Comparison of ENCODE assay signal across 24 mouse cellular contexts in genomic region chr10:62269278-62269677, GRCm38 (mm10). TPM values are rescaled to one million over a fixed set of nuclear protein-coding genes. Genes with fewer than 3 reads are reported as not detected.
DNase-seq lines count a peak whose midpoint lies in the region; ATAC-seq and TF ChIP-seq lines count a peak whose summit lies in the region.
"Had no signal": no experiment of that assay in that cellular context is flagged by ENCODE, and none has a peak within 500 bp of the region (broad histone marks: within the 10 kb centered on the region; RNA-seq: fewer than 3 reads in every experiment).

No protein-coding gene starts in this region.

- no peak overlapping the region for H3K9ac ChIP-seq in liver, postnatal 0 days (replicated peaks)
- H3K9ac ChIP-seq in MEL (ENCODE audit: control insufficient read depth, low read depth, low read length, poor library complexity, severe bottlenecking): no peak overlapping the region
- H3K9ac ChIP-seq: hindbrain, embryonic 14.5 days; limb, embryonic 15.5 days had no signal

- no peaks in the 10 kb centered on the region for H3K9me3 ChIP-seq in liver, postnatal 0 days (ENCODE audit: low read length)
- no peaks in the 10 kb centered on the region for H3K9me3 ChIP-seq in E14TG2a.4 (ENCODE audit: low read length)
- no peaks in the 10 kb centered on the region for H3K9me3 ChIP-seq in MEL (replicated peaks; ENCODE audit: insufficient read depth, low read length)
- H3K9me3 ChIP-seq: forebrain, embryonic 10.5 days; limb, embryonic 15.5 days had no signal

- H3K4me1 ChIP-seq in liver, postnatal 0 days (ENCODE audit: insufficient read depth): no peaks in the 10 kb centered on the region
- H3K4me1 ChIP-seq in E14TG2a.4 (replicated peaks; ENCODE audit: low read depth, low read length) (peaks cover 32% of the 10 kb centered on the region), MEL (ENCODE audit: control insufficient read depth in 1 of 2, insufficient read depth in 2 of 2, low read length in 2 of 2) (no peaks in the 10 kb centered on the region)
- H3K4me1 ChIP-seq: limb, embryonic 15.5 days had no signal

- H3K36me3 ChIP-seq in liver, postnatal 0 days (replicated peaks; ENCODE audit: insufficient read depth, low read length): peaks cover 36% of the 10 kb centered on the region
- H3K36me3 ChIP-seq in E14TG2a.4 (ENCODE audit: insufficient read depth, low read length) (peaks cover 19% of the 10 kb centered on the region), MEL (ENCODE audit: control insufficient read depth in 1 of 2, insufficient read depth in 2 of 2, low read length in 2 of 2) (peaks cover 0 to 17% of the 10 kb centered on the region in 2 experiments; a peak in 2 of 4 replicates)

- intact Hi-C loops in left cerebral cortex, postnatal 4 days (cut with DNase I): no loop called here

- TF ChIP-seq EP300 in liver, postnatal 0 days (IDR thresholded peaks at IDR 0.05; ENCODE audit: low read depth): no peak
- no peak for TF ChIP-seq EP300 in MEL (IDR thresholded peaks at IDR 0.05; ENCODE audit: low read depth in 1 of 2, low read length in 2 of 2)

- no peak overlapping the region for H3K4me2 ChIP-seq in liver, postnatal 0 days (ENCODE audit: low read depth, low read length)
- H3K4me2 ChIP-seq: hindbrain, embryonic 14.5 days; limb, embryonic 15.5 days had no signal

- TF ChIP-seq RAD21 in MEL (IDR thresholded peaks at IDR 0.05; ENCODE audit: low read depth, low read length): no peak

- 60% methylated on average over 16 of the region's 16 CpGs for WGBS in liver, postnatal 0 days (ENCODE audit: insufficient replicate concordance)

- DNase-seq in liver (peak; percentile 35), MEL (ENCODE audit: low read depth, low spot score) (no peak)
- DNase-seq in liver, postnatal 0 days: no peak
- DNase-seq in left cerebral cortex, adult 11 months (ENCODE audit: low spot score): no peak
- no peak for DNase-seq in left cerebral cortex, postnatal 4 days
- DNase-seq: adrenal gland, postnatal 25 days; B cell, adult 2 months; cerebellum, adult 9-10 months; gastrocnemius, postnatal 10 days; heart, postnatal 4 days; kidney, adult 18-20 months; kidney, postnatal 4 days had no signal

- no peak for ATAC-seq in liver, postnatal 0 days
- 0 out of 2 replicates have a peak, but pooled peaks have one; percentile 9 for ATAC-seq in megakaryocyte-erythroid progenitor cell, adult 5-6 weeks (replicated peaks; ENCODE audit: low FRiP score, low TSS enrichment, poor library complexity, severe bottlenecking)
- ATAC-seq: forebrain, embryonic 16.5 days; inflammation-experienced regulatory T-cells, adult 6 months; midbrain, embryonic 16.5 days had no signal

- no peak overlapping the region for H3K4me3 ChIP-seq in liver, postnatal 0 days (ENCODE audit: low read depth, low read length)
- H3K4me3 ChIP-seq in E14TG2a.4 (replicated peaks; ENCODE audit: low read length) (peak overlapping the region; percentile 68), MEL (ENCODE audit: control insufficient read depth in 1 of 2, insufficient read depth in 1 of 2, low read depth in 2 of 2, low read length in 2 of 2) (no peak overlapping the region)
- H3K4me3 ChIP-seq: forebrain, embryonic 10.5 days; left cerebral cortex, adult 2 months; limb, embryonic 15.5 days had no signal

- TF ChIP-seq CTCF in liver, postnatal 0 days (IDR thresholded peaks at IDR 0.05; ENCODE audit: low read depth): no peak
- no peak for TF ChIP-seq CTCF in E14TG2a.4 (conservative IDR thresholded peaks at IDR 0.05; ENCODE audit: low read length)
- TF ChIP-seq CTCF in MEL (IDR thresholded peaks at IDR 0.05 in 2 of 3, conservative IDR thresholded peaks at IDR 0.05 in 1 of 3; ENCODE audit: control insufficient read depth in 1 of 3, insufficient read depth in 1 of 3, low read depth in 2 of 3, low read length in 3 of 3, poor library complexity in 1 of 3, severe bottlenecking in 1 of 3): no peak

- H3K27ac ChIP-seq in liver, postnatal 0 days (ENCODE audit: low read depth): no peak overlapping the region
- H3K27ac ChIP-seq in MEL (ENCODE audit: control insufficient read depth, low read depth, low read length): no peak overlapping the region
- H3K27ac ChIP-seq: forebrain, embryonic 10.5 days; hindbrain, embryonic 14.5 days; left cerebral cortex, adult 2 months; limb, embryonic 15.5 days had no signal

- H3K79me2 ChIP-seq in MEL (ENCODE audit: control insufficient read depth, insufficient read depth, low read length, poor library complexity): no peaks in the 10 kb centered on the region

- no peaks in the 10 kb centered on the region for H3K27me3 ChIP-seq in liver, postnatal 0 days (ENCODE audit: insufficient read depth, low read length)
- H3K27me3 ChIP-seq in E14TG2a.4 (ENCODE audit: insufficient read depth, low read length) (peaks cover 25% of the 10 kb centered on the region), MEL (ENCODE audit: control insufficient read depth in 1 of 2, insufficient read depth in 2 of 2, low read length in 2 of 2) (no peaks in the 10 kb centered on the region)
- H3K27me3 ChIP-seq: CH12.LX; limb, embryonic 15.5 days had no signal

- no peak for TF ChIP-seq POLR2A in MEL (IDR thresholded peaks at IDR 0.05; ENCODE audit: control insufficient read depth in 1 of 2, insufficient read depth in 1 of 2, low read depth in 1 of 2, low read length in 2 of 2, poor library complexity in 1 of 2)

TF ChIP-seq in MEL, 35 proteins besides CTCF, POLR2A, EP300 and RAD21:
- TF ChIP-seq POLR2AphosphoS5 (IDR thresholded peaks at IDR 0.05; ENCODE audit: borderline replicate concordance, low read depth, low read length) (0 out of 2 replicates have a peak, but pooled peaks have one; percentile 37), UBTF (IDR thresholded peaks at IDR 0.05; ENCODE audit: borderline replicate concordance, insufficient read depth, low read depth, low read length) (no peak), MYC (IDR thresholded peaks at IDR 0.05; ENCODE audit: low read depth, low read length) (no peak), KAT2A (conservative IDR thresholded peaks at IDR 0.05; ENCODE audit: low read depth, low read length) (no peak)

RNA-seq across cellular contexts. Expression of gene Tacr2, which starts 17.0 kb away (rescaled TPM):
- polyA plus RNA-seq in liver, postnatal 0 days (2015; fragmentation: Nextera tagmentation; extraction: Ambion mirVana): not detected in 2 replicates
- total RNA-seq in MEL (2012; rRNA removed): not detected in 2 replicates
- under 1 TPM in 1 of 2 experiments, not detected in 1; 0.06 TPM for polyA plus RNA-seq in MEL (2012; ENCODE audit: insufficient read depth in 1 of 2, insufficient read length in 2 of 2, low read depth in 1 of 2, low replicate concordance in 2 of 2, missing spikeins in 1 of 2)
- not detected in 2 replicates for total RNA-seq in megakaryocyte-erythroid progenitor cell, adult 5-6 weeks (2014; fragmentation: Nextera tagmentation)
- not detected in 2 replicates for total RNA-seq in megakaryocyte-erythroid progenitor cell, adult 5-6 weeks (2017)
- total RNA-seq in left cerebral cortex, postnatal 4 days (2021): not detected
- total RNA-seq: gastrocnemius, postnatal 10 days; granulocyte monocyte progenitor cell, adult 5-6 weeks; heart, postnatal 4 days; neutrophil, adult 5-6 weeks had no signal
- polyA plus RNA-seq: forebrain, embryonic 10.5 days; forebrain, embryonic 16.5 days; inflammation-experienced regulatory T-cells, adult 6 months; limb, embryonic 15.5 days; midbrain, embryonic 16.5 days had no signal

RNA-seq across cellular contexts. Expression of gene Tspan15, which starts 38.2 kb away (rescaled TPM):
- polyA plus RNA-seq in liver, postnatal 0 days (2015; fragmentation: Nextera tagmentation; extraction: Ambion mirVana): 11.5 and 13.0 TPM in 2 replicates
- total RNA-seq in MEL (2012; rRNA removed): 0.23 and 0.52 TPM in 2 replicates
- 1 to 10 TPM in 1 of 2 experiments, not detected in 1; 2.2 TPM for polyA plus RNA-seq in MEL (2012; ENCODE audit: insufficient read depth in 1 of 2, insufficient read length in 2 of 2, low read depth in 1 of 2, low replicate concordance in 2 of 2, missing spikeins in 1 of 2)
- 1.9 and 10.3 TPM in 2 replicates for total RNA-seq in megakaryocyte-erythroid progenitor cell, adult 5-6 weeks (2014; fragmentation: Nextera tagmentation)
- 1.5 and 1.7 TPM in 2 replicates for total RNA-seq in megakaryocyte-erythroid progenitor cell, adult 5-6 weeks (2017)
- 1 to 10 TPM; 5.1 to 6.0 TPM for total RNA-seq in left cerebral cortex, postnatal 4 days (2021)
- total RNA-seq: granulocyte monocyte progenitor cell, adult 5-6 weeks had no signal
- polyA plus RNA-seq: inflammation-experienced regulatory T-cells, adult 6 months had no signal
